Mouse (Mus musculus) frontal cortex, adult 2 months (tissue): ENCODE data around the gene Ubxn7. TPM values are rescaled to one million over a fixed set of nuclear protein-coding genes. Genes with fewer than 3 reads are reported as not detected.

Experiments used
- DNase-seq, 2 experiments: peaks; one replicate each; pipeline ENCODE4 v3.0.0; 2022; ENCODE audit warnings: low spot score in 1 of 2; ENCODE audit errors: extremely low spot score in 1 of 2
- polyA plus RNA-seq: library from polyadenylated mRNA; depleted of rRNA; stranded (reverse); fragments of >200 nt; gene quantifications from 2 replicates; pipeline ENCODE4 v1.2.3, GENCODE M21; 2012

The Ubxn7 gene
- polyA plus RNA-seq, 1 experiment = 16.8 TPM

DNA sequence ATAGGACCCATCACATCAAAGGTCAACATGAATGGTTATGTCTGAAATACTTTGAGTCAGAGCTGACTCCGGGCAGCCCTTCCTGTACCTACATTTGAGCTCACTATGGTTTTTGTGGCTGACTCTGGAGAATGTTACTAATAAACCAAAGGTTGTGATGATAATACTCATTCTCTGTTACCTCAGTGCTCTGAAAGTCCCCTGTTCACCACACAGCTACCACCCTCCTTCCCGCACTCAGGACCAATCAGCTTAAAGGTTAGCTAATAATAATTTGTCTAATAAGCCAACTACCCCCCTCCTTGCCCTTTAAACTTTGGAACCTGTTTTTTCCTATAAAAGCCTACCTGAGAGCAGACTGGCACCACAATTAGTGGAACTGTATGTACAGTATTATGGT, 47.5 kb downstream of the Ubxn7 start:
- DNase-seq = no peak

DNA sequence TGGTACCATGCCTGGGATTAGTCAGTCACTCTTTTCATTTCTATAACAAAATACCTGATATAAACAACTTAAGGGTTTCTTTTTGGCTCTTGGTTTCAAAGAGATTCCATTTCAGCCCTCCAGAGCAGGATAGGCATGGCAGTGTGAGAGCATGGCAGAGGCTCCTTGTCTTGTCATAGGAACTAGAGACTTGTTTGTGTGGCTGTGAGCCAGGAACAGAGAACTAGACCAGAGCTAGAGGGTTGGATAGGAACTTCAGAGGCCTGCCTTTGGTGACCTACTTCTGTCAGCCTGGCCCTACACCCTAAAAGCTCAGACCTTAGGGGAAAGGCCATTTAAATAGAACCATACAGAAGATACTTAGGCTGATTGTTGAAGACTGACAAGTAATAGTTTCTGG, 50.8 kb downstream of the Ubxn7 start:
- DNase-seq = no peak

DNA sequence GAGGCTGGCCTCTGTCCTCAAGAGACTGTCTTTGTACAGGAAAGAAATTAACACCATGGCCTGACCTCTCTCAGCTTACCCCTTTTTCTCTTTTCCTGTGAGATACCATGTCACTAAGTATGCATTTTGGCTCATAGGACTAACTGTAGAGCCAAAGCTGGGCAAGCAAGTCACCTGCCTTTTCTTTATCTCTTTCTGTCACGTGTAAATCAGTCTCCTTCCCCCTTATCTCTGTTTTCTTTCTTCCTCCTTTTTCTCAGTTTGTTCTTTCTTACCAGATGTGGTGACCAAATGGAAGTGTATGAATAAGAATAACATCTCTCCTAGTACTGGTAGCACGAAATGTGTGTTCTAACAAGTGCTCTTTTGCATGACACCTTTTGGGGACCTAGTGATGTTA, 52.8 kb downstream of the Ubxn7 start:
- DNase-seq = no peak

DNA sequence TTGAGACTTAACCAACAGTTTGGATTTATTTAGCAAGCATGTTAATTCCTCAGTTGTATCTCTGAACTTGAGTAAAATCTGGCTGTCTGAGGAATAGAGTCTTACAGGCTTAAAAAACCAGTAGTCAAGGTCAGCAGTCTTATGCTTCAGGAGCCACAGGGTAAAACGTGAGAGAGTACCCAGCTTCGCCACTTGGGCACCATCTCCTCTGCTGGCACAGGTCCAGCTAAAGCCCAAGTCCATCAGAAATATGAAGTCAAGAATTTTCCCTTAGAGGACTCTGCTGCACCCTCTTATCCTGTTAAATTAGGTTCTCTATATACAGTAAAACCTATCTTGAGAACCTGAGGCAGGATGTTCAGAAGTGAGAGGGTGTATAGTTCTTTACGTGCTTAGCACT, 54.8 kb downstream of the Ubxn7 start:
- no peak for DNase-seq

DNA sequence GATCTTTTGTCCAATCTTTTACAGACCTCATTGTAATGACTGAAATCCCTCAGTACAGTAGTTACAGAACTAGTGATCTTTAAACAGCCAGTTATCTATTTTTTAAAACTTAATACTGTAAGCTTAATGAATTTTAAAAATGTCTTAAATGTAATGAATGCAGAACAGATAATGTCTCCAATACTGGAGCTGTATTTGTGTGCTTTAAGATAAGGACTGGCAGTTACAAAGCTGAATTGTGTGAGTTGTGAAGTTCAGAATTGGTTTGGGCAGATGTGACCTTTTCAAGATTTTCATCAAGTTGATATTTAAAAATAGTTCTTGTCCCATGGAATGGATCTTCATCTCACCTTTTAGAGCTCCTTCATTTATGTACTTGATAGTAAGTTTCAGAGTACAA, 57.0 kb downstream of the Ubxn7 start:
- no peak for DNase-seq

DNA sequence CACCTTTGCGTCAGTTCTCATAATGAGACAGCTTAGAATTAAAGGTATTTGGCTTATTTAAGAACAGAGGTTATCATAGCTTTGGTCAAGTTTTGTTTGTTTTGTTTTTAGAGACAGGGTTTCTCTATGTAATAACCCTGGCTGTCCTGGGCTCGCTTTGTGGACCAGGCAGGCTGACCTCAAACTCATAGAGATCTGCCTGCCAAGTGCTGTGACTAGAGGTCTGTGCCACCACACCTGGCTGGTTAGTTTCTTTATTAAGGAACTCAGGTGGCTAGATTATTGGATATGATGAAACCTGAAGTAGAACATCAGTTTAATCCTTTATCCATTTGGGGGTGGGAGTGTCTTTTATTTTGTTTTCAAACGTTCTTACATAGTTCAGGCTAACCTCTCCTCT, 57.8 kb downstream of the Ubxn7 start:
- no peak for DNase-seq

DNA sequence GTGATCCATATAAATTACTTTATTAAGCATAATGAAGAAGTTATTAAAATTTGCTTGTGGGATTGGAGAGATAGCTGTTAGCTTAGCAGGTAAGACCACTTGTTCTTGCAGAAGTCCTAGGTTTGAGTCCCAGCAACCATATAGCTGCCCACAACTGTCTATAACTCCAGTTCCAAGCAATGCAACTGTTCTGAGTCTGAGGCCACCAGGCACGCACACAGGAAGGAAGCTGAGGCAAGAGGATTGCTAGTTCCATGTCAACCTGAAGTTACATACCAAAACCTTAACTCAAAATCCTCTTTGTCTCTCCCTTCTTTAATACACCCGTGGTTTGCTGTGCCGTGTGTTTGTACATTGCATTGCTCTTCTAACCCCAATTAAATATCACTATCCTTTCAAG, 58.8 kb downstream of the Ubxn7 start:
- no peak for DNase-seq

DNA sequence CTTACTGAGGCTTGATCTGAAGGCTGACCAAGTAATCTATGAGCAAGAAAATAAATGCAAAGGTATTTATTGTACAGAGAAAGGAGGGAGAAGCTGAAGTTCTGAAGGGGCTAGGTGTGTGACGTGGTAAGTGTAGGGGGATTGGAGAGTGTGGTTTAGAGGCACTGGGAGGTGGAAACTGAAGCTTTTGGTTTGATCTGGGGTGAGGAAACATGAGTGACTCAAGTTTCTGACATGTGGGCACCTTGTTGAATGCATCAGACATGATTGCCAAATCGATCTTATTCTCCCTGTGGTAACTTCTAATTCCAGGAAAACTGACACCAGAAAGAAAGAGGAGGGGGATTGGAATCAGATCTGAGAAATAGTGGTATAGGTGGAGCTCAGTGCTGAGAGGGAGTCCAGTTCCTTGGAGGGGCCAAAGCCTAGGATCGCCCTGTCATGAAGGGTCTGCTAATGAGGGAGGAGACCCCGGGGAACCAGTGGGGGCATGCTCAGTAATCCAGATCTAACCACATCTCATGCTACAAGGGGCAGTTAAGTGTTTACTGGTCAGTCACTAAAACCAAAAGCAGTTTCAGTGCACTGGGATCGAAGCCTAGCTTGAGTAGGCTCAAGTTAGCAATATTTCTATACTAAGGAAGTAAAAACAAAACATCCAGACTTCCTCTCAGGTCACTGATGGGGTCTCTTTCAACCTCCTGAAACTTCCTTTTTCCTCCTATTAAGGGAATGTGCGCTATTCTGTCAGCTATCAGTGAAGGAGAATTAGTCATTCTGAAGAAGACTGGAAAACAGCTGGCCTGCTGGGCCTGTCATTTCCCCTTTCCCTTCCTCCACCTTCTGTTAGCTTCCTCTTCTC, 63.9 kb downstream of the Ubxn7 start:
- no peak for DNase-seq

DNA sequence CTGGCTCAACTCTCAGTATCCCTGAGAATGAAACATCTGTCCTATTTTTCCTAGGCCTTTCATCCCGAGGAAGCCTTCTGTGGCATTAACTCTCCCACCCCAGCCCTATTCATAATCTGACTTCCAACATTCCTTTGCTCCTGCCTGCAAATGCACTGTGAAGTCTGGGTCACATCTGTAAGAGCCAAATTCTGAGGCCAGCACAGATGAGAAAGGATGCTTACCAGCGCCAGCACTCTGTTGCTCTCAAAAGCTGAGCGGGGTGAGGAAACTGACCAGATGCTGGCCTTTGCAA, 64.4 kb downstream of the Ubxn7 start:
- DNase-seq = no peak

DNA sequence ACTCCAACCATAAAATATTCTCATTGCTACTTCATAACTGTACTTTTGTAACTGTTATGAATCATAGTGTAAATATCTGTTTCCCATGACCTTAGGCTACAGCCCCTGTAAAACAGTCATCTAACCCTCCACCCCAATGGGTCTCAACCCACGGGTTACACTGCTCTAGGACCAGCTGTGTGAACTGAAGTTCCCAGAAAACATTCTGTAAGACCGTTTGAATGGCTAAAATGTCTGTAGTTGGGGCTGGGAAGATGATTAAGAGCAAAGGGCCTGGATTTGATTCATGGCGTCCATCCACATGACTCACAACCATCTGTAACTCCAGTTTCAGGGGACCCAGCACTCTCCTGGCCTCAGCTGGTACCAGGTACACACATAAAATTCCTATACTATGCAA, 66.1 kb downstream of the Ubxn7 start:
- no peak for DNase-seq

DNA sequence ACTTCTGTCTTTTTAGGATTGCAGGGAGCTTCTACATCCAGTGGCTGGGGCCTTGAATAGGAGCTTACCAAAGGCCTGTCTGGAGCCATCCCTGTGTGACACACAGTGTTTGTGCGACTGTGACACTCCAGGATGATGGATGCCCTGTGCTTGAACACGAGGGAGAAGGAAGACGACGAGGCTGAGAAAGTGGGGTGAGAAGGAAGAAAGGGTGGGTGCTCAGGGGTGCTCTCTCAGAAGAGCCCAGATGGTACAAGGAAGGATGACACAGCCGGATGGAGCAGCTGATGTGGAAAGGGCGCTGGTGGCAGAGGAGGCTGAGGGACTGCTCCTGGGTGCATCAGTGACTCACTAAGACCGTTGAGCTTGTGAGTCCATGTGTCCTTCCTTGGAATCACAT, 68.2 kb downstream of the Ubxn7 start, which contains the start of gene Tm4sf19:
Tm4sf19 (plus strand) TSS at position 240 of the 400 bp plus-strand sequence.
- no peak for DNase-seq

DNA sequence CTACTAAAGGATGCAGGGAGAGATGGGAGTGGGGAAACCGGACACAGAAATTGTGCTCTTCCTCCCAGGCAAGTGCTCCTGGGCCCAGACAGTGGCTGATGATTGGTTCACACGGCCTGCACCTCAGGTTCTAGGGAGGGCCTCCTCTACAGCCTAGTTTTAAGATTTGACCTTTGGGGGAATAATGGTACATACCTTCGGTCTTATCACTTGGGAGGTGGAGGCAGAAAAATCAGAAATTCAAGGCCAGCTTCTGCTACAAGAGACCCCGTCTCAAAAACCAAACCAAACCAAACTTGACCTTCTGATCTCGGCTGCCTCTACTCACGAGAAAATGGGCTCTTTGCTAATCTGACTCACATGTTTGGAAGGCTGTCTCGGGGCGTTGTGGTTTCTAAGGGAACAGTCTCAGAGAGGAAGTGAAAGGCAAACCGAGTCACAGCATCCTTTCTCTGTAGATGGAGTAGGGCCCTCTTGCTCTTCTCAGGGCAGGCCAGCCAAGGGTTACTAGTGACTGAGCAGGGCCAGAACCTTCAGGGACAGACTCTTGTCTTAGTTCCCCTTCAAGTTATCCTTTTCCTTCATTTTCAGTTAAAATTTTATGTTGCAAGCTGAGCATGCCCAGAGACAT, 69.4 kb downstream of the Ubxn7 start:
- DNase-seq = no peak

DNA sequence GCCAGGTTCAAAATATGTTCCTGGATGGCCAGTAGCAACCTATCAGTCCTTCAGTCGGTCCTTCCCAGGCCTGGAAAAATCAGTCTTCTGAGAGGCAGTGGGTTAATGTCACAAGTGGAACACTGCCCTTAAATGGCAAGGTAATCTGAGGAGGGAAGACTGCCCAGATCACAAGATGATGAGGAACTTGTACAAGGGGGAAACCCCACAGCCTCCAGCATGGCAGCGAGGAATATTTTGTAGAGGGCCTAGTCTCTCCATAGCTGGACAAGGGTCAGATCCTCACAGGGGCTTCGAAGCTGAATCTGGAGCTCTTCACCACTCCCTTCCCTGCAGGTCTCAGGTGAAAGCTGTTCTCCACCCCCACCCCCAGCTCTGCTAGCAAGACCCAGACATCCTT, 70.8 kb downstream of the Ubxn7 start:
- no peak for DNase-seq

DNA sequence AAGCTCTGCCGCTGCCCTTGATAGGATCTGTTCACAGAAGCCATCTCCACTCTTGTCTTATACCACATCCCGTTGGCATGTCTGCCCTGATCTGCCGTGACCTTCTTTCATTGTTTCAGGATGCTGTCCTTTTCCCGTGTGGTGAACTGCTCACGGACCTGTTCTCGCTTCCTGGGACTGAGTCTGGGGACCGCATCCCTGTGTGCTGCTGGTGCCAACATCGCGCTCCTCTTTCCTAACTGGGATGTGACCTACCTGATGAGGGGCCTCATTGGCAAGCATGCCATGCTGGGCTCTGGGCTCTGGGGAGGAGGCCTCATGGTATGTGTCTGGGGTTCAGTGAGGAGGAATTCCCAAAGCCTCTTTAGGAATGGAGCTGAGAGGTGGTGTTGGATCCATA, 73.7 kb downstream of the Ubxn7 start:
- DNase-seq = no peak

DNA sequence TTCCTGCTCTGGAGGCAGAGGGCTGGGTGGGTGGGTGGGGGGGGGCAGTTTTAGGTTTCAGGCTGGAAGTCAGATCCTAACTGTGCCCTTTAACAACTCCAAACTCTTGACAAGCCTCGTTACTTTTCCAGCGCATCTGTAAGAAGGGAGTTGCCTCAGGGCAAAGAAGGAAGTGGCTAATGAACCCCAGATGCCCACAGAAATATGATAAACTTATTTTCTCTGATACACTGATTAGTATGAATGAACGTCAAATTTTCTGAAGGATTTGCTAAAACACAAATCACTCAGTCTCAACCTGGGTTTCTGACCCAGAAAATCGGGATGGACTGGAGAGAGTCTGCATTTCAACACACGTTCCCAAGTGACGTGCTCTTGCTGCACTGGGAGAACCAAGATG, 74.6 kb downstream of the Ubxn7 start:
- DNase-seq = no peak

DNA sequence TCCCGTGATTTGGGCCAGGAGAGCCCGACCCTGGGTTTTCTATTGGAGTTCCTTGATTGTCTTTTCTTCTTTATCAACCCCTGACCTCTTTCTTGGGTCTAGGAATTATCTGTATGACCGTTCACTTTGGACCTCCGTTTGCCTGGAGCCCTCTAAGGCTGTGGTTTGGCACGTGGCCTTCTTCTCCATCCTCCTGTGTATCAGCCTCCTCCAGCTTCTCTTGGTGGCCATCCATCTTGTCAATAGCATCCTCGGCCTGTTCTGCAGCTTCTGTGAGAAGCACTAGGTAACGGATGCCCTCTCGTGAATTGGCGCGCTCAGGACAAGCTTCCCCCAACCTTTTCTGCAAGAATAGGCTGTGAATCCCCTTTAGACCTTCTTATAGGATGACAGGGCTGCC, 75.7 kb downstream of the Ubxn7 start:
- DNase-seq = no peak

DNA sequence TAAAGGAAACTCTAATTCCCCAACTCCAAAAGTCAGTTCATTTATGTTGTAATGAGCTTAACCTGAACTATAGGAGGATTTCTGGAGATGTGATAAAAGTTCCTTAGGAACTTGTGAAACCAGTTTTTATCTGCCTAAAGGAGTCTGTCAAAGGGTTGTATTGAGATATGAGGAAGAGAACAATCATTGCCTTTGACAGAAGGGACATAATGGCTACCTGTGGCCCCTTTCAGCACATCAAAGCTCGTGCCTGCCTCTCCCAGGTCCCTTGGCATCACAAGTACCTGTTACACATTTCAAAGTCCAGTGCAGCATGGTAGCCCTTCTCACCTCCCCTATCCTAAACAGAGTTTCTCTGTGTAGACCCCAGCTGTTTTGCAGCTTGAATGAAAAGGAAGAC, 85.4 kb downstream of the Ubxn7 start:
- DNase-seq = no peak

DNA sequence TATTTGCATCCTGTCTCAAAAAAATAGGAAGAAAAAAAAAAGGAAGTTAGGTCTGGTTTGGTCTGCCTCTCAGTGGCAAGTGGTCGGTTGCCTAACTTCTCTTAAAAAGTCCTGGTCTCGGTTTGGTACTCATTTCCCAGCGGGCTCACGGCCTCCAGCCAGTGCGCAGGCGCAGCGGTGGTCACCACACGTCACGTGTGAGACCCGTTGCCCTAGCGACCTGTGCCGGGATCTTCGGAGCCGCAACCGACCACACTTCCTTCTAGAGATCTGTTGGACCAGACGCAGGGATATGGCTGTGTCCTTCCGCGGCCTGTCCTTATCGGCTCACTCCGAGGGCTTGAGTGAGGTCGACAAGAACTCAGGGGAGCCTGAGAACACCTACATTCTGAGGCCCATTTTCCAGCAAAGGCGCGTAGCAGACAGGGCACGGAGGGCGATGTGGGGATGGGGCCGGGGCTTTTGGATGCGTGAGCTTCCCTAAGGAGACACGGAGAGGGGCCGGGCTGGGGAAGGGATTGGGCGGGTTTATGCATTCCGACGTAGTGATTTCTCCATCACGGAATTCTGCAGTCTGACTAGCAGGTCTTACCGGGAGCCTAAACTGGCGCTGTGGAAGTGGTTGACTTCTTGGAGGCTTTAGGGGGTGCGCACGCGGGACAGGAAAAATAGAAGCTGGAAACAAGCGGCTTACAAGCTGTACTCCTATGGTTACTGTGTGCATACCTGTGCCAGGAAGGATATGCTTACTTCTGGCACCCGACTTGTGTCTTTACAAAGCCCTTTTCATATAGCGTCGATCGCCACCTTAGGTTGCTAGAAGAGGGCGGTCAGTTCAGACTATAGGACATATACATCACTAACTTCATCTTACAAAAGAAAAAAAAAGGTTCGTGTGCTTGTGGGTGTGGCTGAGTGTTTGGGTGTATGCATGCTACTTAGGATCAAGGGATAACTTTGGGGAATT, 87.7 kb downstream of the Ubxn7 start, which contains the start of gene Tctex1d2:
Tctex1d2 (plus strand) TSS at position 186 of the 967 bp plus-strand sequence.
- peak; percentile 90 to 94 for DNase-seq

DNA sequence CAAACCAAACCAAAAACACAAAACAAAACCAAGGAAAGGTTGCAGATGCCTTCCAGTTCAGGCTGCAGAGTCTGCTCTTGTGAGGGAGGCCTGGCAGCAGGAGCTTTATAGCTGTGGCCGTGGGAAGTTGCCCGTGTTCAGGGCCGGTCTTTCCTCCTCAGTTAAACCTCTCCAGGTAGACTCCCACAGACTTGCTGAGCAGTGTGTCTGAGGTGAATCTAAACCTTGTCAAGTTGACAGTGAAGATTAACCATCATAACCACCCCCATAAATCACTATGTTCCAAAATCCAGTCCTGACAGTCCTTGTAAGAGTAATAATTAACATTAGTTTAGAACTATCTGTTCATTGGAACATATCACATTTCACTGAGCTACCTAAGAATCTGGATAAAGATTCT, 95.4 kb downstream of the Ubxn7 start:
- no peak for DNase-seq

DNA sequence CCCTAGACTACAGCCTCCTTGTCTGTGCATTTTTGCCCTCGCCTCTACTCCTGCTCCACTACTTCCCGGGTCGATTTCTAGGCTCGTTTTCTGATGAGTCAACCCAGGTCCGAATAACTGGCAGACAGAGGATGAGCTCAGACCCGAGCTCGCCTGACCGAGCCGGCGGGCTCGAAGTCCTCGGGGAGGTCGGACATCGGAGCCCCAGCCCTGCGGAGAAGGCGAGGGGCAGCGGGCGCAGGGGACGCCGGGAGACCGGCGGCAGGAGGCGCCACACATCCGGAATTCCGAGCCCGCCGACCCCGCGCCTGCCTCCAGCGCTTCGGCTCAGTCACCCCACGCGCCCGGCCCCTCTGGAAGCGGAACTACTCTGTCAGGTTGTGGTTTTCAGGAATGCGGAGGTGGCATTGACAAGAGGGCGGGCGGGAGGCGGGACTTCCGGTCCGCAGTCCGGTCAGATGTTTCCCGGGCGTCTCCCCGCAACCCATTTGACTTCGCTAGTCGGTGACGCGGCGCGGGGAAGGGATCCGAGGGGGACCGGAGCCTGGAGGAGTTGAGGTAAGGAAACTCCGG, 98.5 kb downstream of the Ubxn7 start, which contains the start of gene Pcyt1a:
Pcyt1a (plus strand) TSS at position 448 of the 573 bp plus-strand sequence.
- DNase-seq = peak; percentile 84 to 92
